Mouse (Mus musculus) stomach, embryonic 15.5 days (tissue): ENCODE results near the gene Arnt2. TPM values are rescaled to one million over a fixed set of nuclear protein-coding genes. Genes with fewer than 3 reads are reported as not detected.

Experiments used
- ATAC-seq: fragments of 200-750 bp; cut with Nextera tagmentation; 2 replicates; pipeline ENCODE4 v1.8.0; 2017; ENCODE audit warnings: low read depth, moderate number of reproducible peaks, moderate TSS enrichment; ENCODE audit not compliant: insufficient read depth, low FRiP score
- H3K27ac ChIP-seq: fragments of 300-500 bp; sonication (generic); 2 replicates; pipeline ENCODE4 v1.5.1; 2015; ENCODE audit warnings: mild to moderate bottlenecking, inconsistent platforms
- H3K27me3 ChIP-seq: fragments of 300-500 bp; sonication (generic); replicated peaks from 2 replicates; pipeline ENCODE4 v1.6.1; 2015; ENCODE audit warnings: inconsistent platforms
- H3K36me3 ChIP-seq: fragments of 300-500 bp; sonication (generic); 2 replicates; pipeline ENCODE4 v1.6.1; 2015; ENCODE audit warnings: inconsistent platforms
- H3K4me1 ChIP-seq: fragments of 300-500 bp; sonication (generic); 2 replicates; pipeline ENCODE4 v1.6.1; 2015; ENCODE audit warnings: inconsistent platforms
- H3K4me2 ChIP-seq: fragments of 300-500 bp; sonication (generic); 2 replicates; pipeline ENCODE4 v1.6.1; 2015; ENCODE audit warnings: mild to moderate bottlenecking, inconsistent platforms
- H3K4me3 ChIP-seq: fragments of 300-500 bp; sonication (generic); replicated peaks from 2 replicates; pipeline ENCODE4 v1.5.1; 2015; ENCODE audit warnings: inconsistent platforms
- H3K9ac ChIP-seq: fragments of 300-500 bp; sonication (generic); 2 replicates; pipeline ENCODE4 v1.6.1; 2015; ENCODE audit warnings: inconsistent platforms
- H3K9me3 ChIP-seq: fragments of 300-500 bp; sonication (generic); 2 replicates; pipeline ENCODE4 v1.6.1; 2016; ENCODE audit warnings: inconsistent platforms
- WGBS: fragments of 180-500 bp; shearing (Covaris S2); methylation state at CpG from one replicate; pipeline ENCODE4 v1.1.7; 2015; 5-methylcytosine and 5-hydroxymethylcytosine counted together
- polyA plus RNA-seq: library from polyadenylated mRNA; unstranded; fragments of >200 nt; fragmentation: Nextera tagmentation; extraction: Ambion mirVana; gene quantifications from 2 replicates; pipeline ENCODE4 v1.2.1, GENCODE M21; 2015

Arnt2 gene
- polyA plus RNA-seq, 1 experiment from 2014 or later, result 3.6 TPM

GRCm38 (mm10) chr7:84249381-84249780 is 160.6 kb downstream of the Arnt2 start:
- H3K36me3 ChIP-seq, result no peaks in the 10 kb centered on the region
- ATAC-seq, result no peak
- WGBS, result 47% methylated on average over 7 of the region's 7 CpGs

DNA sequence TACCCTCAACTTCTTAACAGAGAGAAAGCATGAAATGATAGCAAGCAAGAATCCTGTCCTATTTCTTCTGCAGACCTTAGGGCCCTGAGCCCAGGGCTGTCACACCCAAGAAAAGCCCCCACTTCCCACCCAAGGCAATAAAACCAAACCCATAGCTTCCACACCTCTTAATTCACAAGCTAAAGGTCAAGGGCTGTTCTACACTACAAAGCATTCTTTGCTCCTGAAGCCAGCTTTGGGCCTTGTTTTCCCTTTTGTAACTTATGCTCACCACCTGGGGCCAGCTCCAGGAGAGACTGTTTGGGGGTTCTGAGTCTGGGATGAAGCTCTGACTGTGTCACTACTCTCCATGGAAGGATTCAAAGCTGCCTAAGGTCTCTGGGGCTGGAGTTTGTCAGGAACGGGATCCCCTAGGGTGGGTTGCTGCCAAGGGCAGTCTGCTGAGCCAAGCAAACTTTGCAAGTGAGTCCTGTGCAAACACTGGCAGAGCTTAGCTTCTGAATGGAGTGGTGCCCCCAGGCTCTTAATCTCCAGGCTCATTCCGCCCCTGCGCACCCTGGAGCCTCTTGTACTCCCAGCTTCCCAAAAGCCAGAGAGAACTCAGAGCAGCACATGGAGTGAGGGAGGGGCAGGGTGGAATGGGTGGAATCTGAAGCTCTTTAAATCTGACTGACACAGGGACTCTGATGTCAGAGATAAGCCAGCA is 161.9 kb downstream of the Arnt2 start:
- no peaks in the 10 kb centered on the region for H3K9me3 ChIP-seq
- no peak overlapping the region for H3K4me3 ChIP-seq
- H3K27me3 ChIP-seq, result no peaks in the 10 kb centered on the region
- H3K4me1 ChIP-seq, result 0 out of 2 replicates have a peak, but pooled peaks cover 3% of the 10 kb centered on the region
- H3K27ac ChIP-seq, result 0 out of 2 replicates have a peak overlapping the region, but pooled peaks have one; percentile 4
- 34% methylated on average over 3 of the region's 3 CpGs for WGBS
- H3K36me3 ChIP-seq, result no peaks in the 10 kb centered on the region
- no peak overlapping the region for H3K9ac ChIP-seq
- no peak for ATAC-seq
- no peak overlapping the region for H3K4me2 ChIP-seq

More at GRCm38 (mm10) chr7:84249381-84249780, 160.6 kb downstream of the Arnt2 start:
- H3K4me2 ChIP-seq, result no peak overlapping the region
- no peak overlapping the region for H3K9ac ChIP-seq
- no peaks in the 10 kb centered on the region for H3K27me3 ChIP-seq
- H3K27ac ChIP-seq, result no peak overlapping the region
- H3K4me3 ChIP-seq, result no peak overlapping the region
- 0 out of 2 replicates have a peak, but pooled peaks cover 3% of the 10 kb centered on the region for H3K4me1 ChIP-seq
- H3K9me3 ChIP-seq, result no peaks in the 10 kb centered on the region

DNA sequence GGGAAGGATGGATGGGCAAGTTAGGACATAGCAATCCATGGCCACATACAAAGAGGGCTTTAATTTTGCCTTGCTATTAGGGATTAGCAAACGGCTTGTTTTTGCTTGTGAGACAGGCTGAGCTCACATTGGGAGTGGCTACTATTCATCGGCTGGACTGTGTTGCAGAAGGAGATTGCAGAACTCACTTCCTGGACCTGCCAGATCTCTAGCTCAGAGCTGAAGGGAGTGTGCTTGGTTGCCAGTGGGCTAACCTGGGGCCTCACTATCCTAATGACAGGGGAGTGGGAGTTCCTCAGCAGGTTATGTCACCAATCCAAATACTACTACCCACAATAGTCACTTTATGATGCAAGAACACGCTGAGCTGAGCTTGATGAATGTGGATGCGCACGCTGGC is 163.1 kb downstream of the Arnt2 start:
- Histone ChIP-seq H3K9me3 (no peaks in the 10 kb centered on the region), H3K4me2 (no peak overlapping the region), H3K36me3 (no peaks in the 10 kb centered on the region), H3K27me3 (no peaks in the 10 kb centered on the region), H3K4me3 (no peak overlapping the region), H3K4me1 (0 out of 2 replicates have a peak, but pooled peaks cover 3% of the 10 kb centered on the region), H3K9ac (no peak overlapping the region), H3K27ac (peak overlapping the region; percentile 59; the same call in 1 of the 2 replicates)
- no peak for ATAC-seq
- 69% methylated on average over 5 of the region's 5 CpGs for WGBS

- Histone ChIP-seq H3K27me3 (no peaks in the 10 kb centered on the region), H3K27ac (peak overlapping the region; percentile 59; the same call in 1 of the 2 replicates), H3K9me3 (no peaks in the 10 kb centered on the region), H3K9ac (no peak overlapping the region), H3K4me2 (no peak overlapping the region), H3K4me1 (0 out of 2 replicates have a peak, but pooled peaks cover 3% of the 10 kb centered on the region), H3K36me3 (no peaks in the 10 kb centered on the region), H3K4me3 (no peak overlapping the region)
- WGBS, result 50% methylated on average over 2 of the region's 2 CpGs
- ATAC-seq, result no peak
Measured at GRCm38 (mm10) chr7:84246093-84246492, 163.9 kb downstream of the Arnt2 start.

DNA sequence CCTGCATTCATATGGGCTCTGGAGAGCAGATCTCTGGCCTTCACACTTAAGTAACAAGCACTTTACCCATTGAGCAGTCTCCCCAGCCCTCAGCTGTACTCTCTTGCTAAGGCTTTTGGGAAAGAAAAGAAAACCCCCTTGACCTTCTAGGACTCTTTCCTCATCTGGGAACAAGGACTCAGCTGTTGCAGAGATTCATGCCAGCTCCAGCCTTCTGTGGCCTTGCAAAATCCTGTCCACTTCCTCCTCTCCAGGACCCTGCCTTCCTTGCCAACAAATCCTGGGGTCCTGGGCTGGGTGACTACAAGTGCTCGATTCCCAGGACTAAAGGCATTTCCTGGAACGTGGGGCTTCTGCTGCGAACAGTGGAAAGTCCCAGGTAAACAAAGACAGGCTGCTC is 169.6 kb downstream of the Arnt2 start:
- Histone ChIP-seq H3K27me3 (no peaks in the 10 kb centered on the region), H3K4me2 (no peak overlapping the region), H3K4me1 (no peaks in the 10 kb centered on the region), H3K36me3 (no peaks in the 10 kb centered on the region), H3K9me3 (no peaks in the 10 kb centered on the region), H3K27ac (no peak overlapping the region), H3K9ac (no peak overlapping the region), H3K4me3 (no peak overlapping the region)
- ATAC-seq, result no peak
- 34% methylated on average over 3 of the region's 3 CpGs for WGBS

DNA sequence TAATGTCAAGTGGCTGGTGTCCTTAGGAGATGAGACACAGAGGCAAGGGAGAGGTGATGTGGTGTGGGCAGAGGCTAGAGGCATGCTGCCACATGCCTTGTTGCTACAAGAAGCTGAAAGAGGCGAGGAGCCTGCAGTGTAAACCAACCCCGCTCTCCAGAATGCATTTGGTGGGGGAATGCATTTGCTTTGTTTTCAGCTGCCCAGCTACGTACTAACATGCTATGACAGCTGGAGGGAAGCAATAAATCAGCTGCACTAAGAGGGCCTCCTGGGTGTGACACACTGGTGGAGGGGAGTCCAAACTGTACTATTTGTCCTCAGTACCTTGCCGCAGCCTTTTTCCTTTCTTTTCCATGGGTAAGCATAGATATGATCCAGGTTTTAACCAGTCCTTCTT is 172.3 kb downstream of the Arnt2 start:
- H3K4me3 ChIP-seq, result no peak overlapping the region
- no peak overlapping the region for H3K9ac ChIP-seq
- no peaks in the 10 kb centered on the region for H3K27me3 ChIP-seq
- no peaks in the 10 kb centered on the region for H3K4me1 ChIP-seq
- no peaks in the 10 kb centered on the region for H3K9me3 ChIP-seq
- H3K36me3 ChIP-seq, result no peaks in the 10 kb centered on the region
- H3K27ac ChIP-seq, result no peak overlapping the region; the same call in 1 of the 2 replicates
- 35% methylated on average over 4 of the region's 4 CpGs for WGBS
- no peak overlapping the region for H3K4me2 ChIP-seq
- ATAC-seq, result no peak; the same call in 1 of the 2 replicates

DNA sequence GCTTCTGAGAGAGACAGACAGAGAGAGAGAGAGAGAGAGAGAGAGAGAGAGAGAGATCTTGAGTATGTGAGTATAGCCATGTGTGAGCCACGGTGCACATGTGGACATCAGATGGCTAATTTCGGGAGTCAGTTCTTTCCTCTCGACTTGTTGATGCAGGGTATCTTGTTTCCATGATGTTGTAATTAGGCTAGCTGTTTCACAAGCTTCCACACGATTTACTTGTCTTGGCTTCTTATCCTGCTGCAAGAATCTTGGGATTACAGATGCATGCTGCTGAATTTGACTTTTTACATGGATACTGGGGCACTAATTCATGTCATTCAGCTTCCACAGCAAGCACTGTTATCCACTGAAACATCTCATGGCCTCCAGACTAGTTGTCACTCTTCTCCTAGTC is 178.6 kb downstream of the Arnt2 start:
- WGBS, result 72% methylated on average over 4 of the region's 4 CpGs
- no peak overlapping the region for H3K27ac ChIP-seq
- no peak for ATAC-seq
- H3K4me2 ChIP-seq, result no peak overlapping the region
- no peaks in the 10 kb centered on the region for H3K9me3 ChIP-seq
- no peaks in the 10 kb centered on the region for H3K4me1 ChIP-seq
- no peak overlapping the region for H3K4me3 ChIP-seq
- H3K27me3 ChIP-seq, result no peaks in the 10 kb centered on the region
- no peak overlapping the region for H3K9ac ChIP-seq
- no peaks in the 10 kb centered on the region for H3K36me3 ChIP-seq

DNA sequence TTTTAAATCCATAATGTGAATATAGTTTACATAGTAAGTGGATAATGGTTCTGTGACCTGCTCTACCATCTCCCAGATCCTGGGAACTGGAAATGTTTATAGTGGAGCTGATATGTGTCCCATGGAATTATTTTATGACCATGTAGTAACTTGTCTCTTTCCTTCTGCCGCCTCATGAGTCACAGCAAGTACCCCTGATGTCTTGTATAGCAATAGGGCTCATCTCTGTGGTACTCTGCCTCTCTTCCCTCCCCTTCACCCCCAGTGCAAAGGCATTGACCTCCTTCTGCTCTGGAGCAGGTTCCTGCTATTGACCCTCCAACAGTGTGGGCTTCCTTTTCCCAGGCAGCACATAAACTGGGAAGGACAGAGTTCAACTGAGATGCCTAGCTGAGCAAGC is 182.3 kb downstream of the Arnt2 start:
- H3K9me3 ChIP-seq, result no peaks in the 10 kb centered on the region
- H3K27ac ChIP-seq, result no peak overlapping the region
- ATAC-seq, result no peak
- H3K36me3 ChIP-seq, result no peaks in the 10 kb centered on the region
- no peak overlapping the region for H3K9ac ChIP-seq
- WGBS, result 70% methylated on average over 1 of the region's 1 CpGs
- H3K4me3 ChIP-seq, result no peak overlapping the region
- H3K27me3 ChIP-seq, result no peaks in the 10 kb centered on the region
- no peaks in the 10 kb centered on the region for H3K4me1 ChIP-seq
- no peak overlapping the region for H3K4me2 ChIP-seq

DNA sequence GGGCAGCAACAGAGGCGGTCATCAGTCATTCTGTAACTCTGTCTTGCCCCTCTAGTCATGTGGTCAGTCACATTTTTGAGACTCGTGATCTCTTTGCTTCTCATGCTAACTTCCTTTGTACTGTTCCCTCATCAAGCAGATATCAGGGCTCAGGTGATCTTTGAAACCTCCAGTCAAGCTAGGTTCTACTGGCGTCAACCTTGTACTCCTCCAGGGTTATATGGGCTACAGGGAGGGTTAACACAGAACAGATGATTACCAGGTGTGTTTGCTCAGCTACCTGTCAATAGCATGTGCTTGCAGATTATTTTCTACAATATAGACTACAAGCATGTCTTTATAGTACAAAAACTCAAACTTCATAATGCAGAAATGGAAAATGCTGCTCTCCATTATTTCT is 183.1 kb downstream of the Arnt2 start:
- H3K4me2 ChIP-seq, result no peak overlapping the region
- no peak overlapping the region for H3K27ac ChIP-seq
- H3K27me3 ChIP-seq, result no peaks in the 10 kb centered on the region
- H3K36me3 ChIP-seq, result no peaks in the 10 kb centered on the region
- no peak overlapping the region for H3K9ac ChIP-seq
- 73% methylated on average over 3 of the region's 3 CpGs for WGBS
- no peaks in the 10 kb centered on the region for H3K9me3 ChIP-seq
- H3K4me3 ChIP-seq, result no peak overlapping the region
- no peaks in the 10 kb centered on the region for H3K4me1 ChIP-seq
- ATAC-seq, result no peak

GRCm38 (mm10) chr7:84212112-84212511 is 197.9 kb downstream of the Arnt2 start:
- no peaks in the 10 kb centered on the region for H3K9me3 ChIP-seq
- H3K4me2 ChIP-seq, result no peak overlapping the region
- WGBS, result 21% methylated on average over 1 of the region's 1 CpGs
- H3K9ac ChIP-seq, result no peak overlapping the region
- no peaks in the 10 kb centered on the region for H3K36me3 ChIP-seq
- H3K4me1 ChIP-seq, result no peaks in the 10 kb centered on the region
- no peak overlapping the region for H3K4me3 ChIP-seq
- ATAC-seq, result no peak
- no peaks in the 10 kb centered on the region for H3K27me3 ChIP-seq
- H3K27ac ChIP-seq, result no peak overlapping the region

DNA sequence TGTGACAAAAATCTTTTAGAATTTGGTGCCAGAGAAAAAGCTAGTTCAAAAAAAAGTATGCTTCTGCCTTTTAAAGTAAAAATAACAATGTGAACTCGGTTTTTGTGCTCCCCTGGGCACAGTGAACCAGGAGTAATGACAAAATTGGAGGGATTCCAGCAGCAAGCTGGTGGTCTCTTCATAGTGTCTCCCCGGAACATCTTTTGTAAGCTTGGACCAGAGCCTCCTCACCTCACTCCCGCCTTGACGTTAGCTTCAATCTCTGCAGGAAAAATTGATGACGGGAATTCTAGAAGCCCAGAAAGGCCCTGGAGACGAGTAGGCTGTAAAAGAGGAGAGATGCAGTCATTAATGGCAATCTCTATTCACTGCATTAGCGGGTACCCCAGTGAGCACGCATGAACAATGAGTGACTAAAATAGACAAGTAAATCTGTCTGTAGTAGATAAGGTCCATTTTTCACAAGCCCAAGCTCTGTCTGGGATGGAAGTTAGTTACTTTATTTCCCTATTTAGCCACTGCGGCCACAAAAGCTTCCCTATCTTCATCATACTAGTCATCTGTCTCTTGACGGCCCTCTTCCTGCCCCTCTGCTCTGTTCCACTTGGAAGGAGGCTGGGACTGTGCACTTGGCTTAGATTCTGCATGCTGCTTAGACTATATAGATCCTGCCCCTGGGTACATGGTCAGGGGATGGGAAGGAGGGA is 199.2 kb downstream of the Arnt2 start:
- no peak for ATAC-seq
- H3K4me1 ChIP-seq, result no peaks in the 10 kb centered on the region
- H3K27ac ChIP-seq, result no peak overlapping the region
- no peak overlapping the region for H3K4me2 ChIP-seq
- 49% methylated on average over 10 of the region's 10 CpGs for WGBS
- H3K27me3 ChIP-seq, result no peaks in the 10 kb centered on the region
- no peak overlapping the region for H3K4me3 ChIP-seq
- H3K36me3 ChIP-seq, result no peaks in the 10 kb centered on the region
- H3K9me3 ChIP-seq, result no peaks in the 10 kb centered on the region
- H3K9ac ChIP-seq, result no peak overlapping the region

GRCm38 (mm10) chr7:84203981-84204380 is 206.0 kb downstream of the Arnt2 start:
- Histone ChIP-seq H3K27me3 (no peaks in the 10 kb centered on the region), H3K4me3 (no peak overlapping the region), H3K4me2 (no peak overlapping the region), H3K9ac (no peak overlapping the region), H3K36me3 (no peaks in the 10 kb centered on the region), H3K9me3 (no peaks in the 10 kb centered on the region), H3K4me1 (no peaks in the 10 kb centered on the region), H3K27ac (no peak overlapping the region)
- WGBS, result 46% methylated on average over 3 of the region's 3 CpGs
- peak; percentile 35; the same call in 1 of the 2 replicates for ATAC-seq
